Mouse (Mus musculus) erythroblast, embryonic 14.5 days (primary cell): ENCODE data around the gene Hormad2.

Experiments used
- GATA1 ChIP-seq: IDR thresholded peaks from 2 replicates; pipeline ENCODE4 v1.6.1; 2012; ENCODE audit warnings: low read length, inconsistent platforms, mixed read lengths
- TAL1 ChIP-seq: IDR thresholded peaks from 3 replicates; pipeline ENCODE4 v1.6.1; 2012; ENCODE audit warnings: low read length, inconsistent platforms, mixed read lengths

GRCm38 (mm10) chr11:4403381-4403780 lies 37.5 kb downstream of the Hormad2 start:
- TF ChIP-seq GATA1 (no peak), TAL1 (no peak)
